Mouse (Mus musculus): ENCODE results near the gene Scaper.

- TF ChIP-seq CTCF (conservative IDR thresholded peaks at IDR 0.05; ENCODE audit: low read length) (no peak), NANOG (IDR thresholded peaks at IDR 0.05; ENCODE audit: borderline replicate concordance, low read length) (no peak)
These were observed 395.3 kb downstream of the Scaper start for GRCm38 (mm10) chr9:55542366-55543325.

All from E14TG2a.4 (cell line).